Mouse (Mus musculus): ENCODE measurements around the gene Nr1i3. TPM values are rescaled to one million over a fixed set of nuclear protein-coding genes. Genes with fewer than 3 reads are reported as not detected.

Nr1i3 gene
- polyA plus RNA-seq, 1 experiment: 0.80 TPM

DNA sequence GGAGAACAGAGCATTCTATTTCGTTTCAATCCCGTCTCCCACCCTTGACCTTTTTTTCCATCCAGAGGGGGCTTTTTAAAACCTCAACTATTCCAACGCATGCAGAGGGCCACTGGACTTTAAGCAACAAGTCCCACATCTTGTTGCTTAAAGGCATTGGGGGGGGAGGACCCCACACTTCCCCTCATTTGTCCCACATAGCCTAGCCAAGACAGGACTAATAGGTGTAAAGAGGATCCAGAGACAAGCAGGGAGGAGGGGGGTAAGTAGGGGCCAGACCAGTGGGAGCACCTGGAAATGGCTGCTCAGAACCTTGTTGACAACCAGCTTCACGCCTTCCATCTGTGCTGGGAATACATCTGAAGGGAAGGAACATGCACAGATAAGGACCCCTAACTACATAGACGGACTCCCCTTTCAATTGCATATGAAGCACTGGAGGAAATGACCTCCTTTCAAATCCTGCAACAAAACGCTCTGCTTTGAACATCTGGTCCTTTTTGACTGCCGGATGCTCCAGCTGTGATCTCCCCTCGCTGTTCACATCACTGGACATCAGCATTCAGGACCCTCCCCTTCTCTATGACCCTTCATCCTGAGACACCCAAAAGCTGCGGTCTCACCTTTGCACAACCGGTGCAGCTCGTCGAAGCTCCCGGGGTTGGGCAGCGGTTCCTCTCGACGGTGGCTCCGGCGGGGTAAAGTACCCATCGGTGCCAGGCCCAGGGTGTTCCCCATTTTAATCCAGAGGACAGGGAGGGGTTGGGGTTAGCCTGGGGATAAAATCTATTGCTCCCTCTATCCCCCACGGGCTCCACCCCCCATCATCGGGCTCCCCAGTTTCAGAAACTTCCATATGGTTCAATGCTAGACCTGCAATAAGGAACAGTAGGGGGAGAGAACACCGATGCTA is 7.8 kb downstream of the Nr1i3 start:
- H3K4me1 ChIP-seq (ENCODE audit: control insufficient read depth, insufficient read depth, low read length): peaks cover 3% of the 10 kb centered on the region
- H3K4me3 ChIP-seq (replicated peaks; ENCODE audit: control insufficient read depth, low read depth, low read length): peak overlapping the region; percentile 70
- no peak overlapping the region for H3K27ac ChIP-seq (ENCODE audit: control insufficient read depth, insufficient read depth, low read depth, low read length, poor library complexity)
- TF ChIP-seq POLR2A (IDR thresholded peaks at IDR 0.05; ENCODE audit: borderline replicate concordance, control insufficient read depth, low read depth, low read length): no peak
- TF ChIP-seq CTCF (IDR thresholded peaks at IDR 0.05; ENCODE audit: control insufficient read depth, insufficient read depth, low read length): no peak
- whole genome bisulfite sequencing: 8% methylated on average over 22 of the region's 22 CpGs

DNA sequence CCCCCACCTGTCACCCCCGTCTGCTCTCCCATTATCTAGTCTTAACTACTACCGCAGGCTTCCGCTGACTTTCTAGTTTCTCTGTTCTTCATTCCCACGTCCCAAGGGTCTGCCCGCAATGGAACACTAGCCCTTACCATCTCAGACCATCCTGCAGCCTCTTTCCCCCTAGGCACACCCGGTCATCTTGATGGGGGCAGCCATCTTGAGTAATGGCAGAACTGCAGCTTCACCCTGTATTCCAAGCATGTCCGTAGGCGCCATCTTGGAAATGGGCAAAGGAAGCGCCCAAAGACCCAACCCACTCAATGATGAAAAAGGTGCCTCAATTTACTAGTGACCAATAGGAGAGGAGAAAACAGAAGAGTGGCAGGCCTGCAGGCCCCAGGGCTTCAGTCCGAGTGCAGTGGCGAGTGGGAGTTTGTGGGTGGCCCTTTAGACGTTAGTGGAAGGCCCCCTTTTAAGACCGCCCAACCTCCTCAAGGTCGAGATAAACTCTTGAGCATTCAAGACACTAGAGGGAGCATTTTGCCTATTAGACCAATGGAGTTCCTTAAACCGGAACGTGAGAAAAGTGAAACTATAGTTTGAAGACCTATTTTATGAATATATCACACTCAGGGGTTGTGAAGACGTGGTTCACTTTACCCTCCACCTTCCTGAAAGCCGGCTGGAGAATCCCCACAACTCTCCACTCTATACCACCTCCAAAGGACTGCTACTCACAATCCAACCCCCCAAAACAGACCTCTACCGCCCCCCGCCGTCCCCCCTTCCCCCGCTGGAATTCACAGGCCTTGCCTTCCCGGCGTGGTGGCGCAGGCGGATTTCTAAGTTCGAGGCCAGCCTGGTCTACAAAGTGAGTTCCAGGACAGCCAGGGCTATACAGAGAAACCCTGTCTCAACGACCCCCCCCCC is 8.7 kb downstream of the Nr1i3 start, which contains the start of gene Tomm40l:
Gene Tomm40l, minus strand, starts transcription at position 277 of the 918 bp plus-strand sequence.
- TF ChIP-seq POLR2A (IDR thresholded peaks at IDR 0.05; ENCODE audit: borderline replicate concordance, control insufficient read depth, low read depth, low read length) (no peak), CTCF (IDR thresholded peaks at IDR 0.05; ENCODE audit: control insufficient read depth, insufficient read depth, low read length) (peak; percentile 8; the same call in 1 of the 2 replicates)
- WGBS: 2% methylated on average over 28 of the region's 28 CpGs
- Histone ChIP-seq H3K27ac (ENCODE audit: control insufficient read depth, insufficient read depth, low read depth, low read length, poor library complexity) (peak within 1 kb of the TSS; percentile 28), H3K4me3 (replicated peaks; ENCODE audit: control insufficient read depth, low read depth, low read length) (peak within 1 kb of the TSS; percentile 70), H3K4me1 (ENCODE audit: control insufficient read depth, insufficient read depth, low read length) (peaks cover 3% of the 10 kb centered on the region)

DNA sequence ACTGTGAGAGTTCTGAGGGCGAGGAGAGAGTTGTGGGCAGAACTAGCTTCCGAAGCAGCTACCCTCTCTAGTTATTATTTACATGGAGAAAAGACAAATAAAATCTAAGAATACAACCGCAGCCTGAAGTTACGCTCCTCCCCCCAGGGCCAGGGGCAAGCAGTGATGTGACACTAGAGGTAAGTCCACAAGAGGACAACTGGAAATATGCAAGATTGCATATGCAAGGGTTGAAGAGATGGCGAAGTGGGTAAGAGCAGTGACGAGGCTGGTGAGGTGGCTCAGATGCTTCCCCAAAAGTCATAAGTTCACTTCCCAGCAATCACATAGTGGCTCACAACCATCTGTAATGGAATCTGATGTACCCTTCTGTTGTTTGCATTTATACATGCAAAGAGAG is 9.4 kb downstream of the Nr1i3 start:
- TF ChIP-seq POLR2A (IDR thresholded peaks at IDR 0.05; ENCODE audit: borderline replicate concordance, control insufficient read depth, low read depth, low read length) (no peak), CTCF (IDR thresholded peaks at IDR 0.05; ENCODE audit: control insufficient read depth, insufficient read depth, low read length) (no peak)
- WGBS: 61% methylated on average over 6 of the region's 6 CpGs

DNA sequence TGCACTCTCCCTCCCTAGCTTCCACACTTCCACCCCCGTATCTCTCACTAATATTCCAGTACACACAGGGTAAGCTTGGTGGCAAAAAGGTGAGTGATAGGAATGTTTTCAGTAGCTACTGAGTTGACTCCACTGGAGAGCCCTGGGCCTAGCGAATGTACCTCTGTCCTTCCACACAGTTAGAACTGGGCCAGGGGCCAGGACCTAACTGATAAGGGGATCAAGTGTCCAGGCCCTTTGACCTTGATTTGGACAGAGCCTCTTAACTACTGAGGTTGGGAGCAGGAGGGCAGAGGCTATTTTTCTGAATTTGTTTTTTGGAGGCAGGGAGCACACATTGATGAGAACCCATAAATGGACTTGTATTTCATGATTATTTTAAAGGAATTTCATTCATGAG is 10.0 kb downstream of the Nr1i3 start:
- WGBS: 78% methylated on average over 2 of the region's 2 CpGs
- Histone ChIP-seq H3K27ac (ENCODE audit: control insufficient read depth, insufficient read depth, low read depth, low read length, poor library complexity) (no peak overlapping the region), H3K4me3 (replicated peaks; ENCODE audit: control insufficient read depth, low read depth, low read length) (no peak overlapping the region), H3K4me1 (ENCODE audit: control insufficient read depth, insufficient read depth, low read length) (peaks cover 3% of the 10 kb centered on the region)
- TF ChIP-seq POLR2A (IDR thresholded peaks at IDR 0.05; ENCODE audit: borderline replicate concordance, control insufficient read depth, low read depth, low read length) (no peak), CTCF (IDR thresholded peaks at IDR 0.05; ENCODE audit: control insufficient read depth, insufficient read depth, low read length) (no peak)

More for the DNA sequence above, 9.4 kb downstream of the Nr1i3 start:
- Histone ChIP-seq H3K27ac (ENCODE audit: control insufficient read depth, insufficient read depth, low read depth, low read length, poor library complexity) (peak overlapping the region; percentile 28; the same call in 1 of the 2 replicates), H3K4me1 (ENCODE audit: control insufficient read depth, insufficient read depth, low read length) (peaks cover 3% of the 10 kb centered on the region), H3K4me3 (replicated peaks; ENCODE audit: control insufficient read depth, low read depth, low read length) (peak overlapping the region; percentile 39)

DNA sequence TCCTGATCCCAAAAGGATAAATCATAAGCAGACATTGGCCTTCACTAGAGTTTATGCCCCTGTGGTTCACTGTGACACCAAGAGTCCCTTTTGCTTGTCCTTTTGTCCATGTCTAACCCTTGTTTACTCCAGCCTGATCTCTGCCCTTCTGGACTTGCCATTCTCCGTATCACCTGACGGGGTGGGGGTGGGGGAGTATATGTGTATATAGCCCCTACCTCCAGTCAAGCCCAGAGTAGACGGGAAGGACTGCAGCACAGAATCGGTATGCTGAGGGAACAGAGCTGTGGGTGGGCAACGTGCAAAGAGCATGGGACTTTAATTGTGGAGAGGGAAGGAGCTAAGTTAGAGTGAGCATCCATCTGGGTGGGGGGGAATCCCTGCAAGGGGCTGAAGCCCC is 11.1 kb downstream of the Nr1i3 start, which contains the start of gene Apoa2:
Gene Apoa2, plus strand, starts transcription at position 198 of the 400 bp plus-strand sequence.
- Histone ChIP-seq H3K4me3 (replicated peaks; ENCODE audit: control insufficient read depth, low read depth, low read length) (no peak within 1 kb of the TSS), H3K27ac (ENCODE audit: control insufficient read depth, insufficient read depth, low read depth, low read length, poor library complexity) (no peak within 1 kb of the TSS), H3K4me1 (ENCODE audit: control insufficient read depth, insufficient read depth, low read length) (peaks cover 3% of the 10 kb centered on the region)
- WGBS: 88% methylated on average over 5 of the region's 5 CpGs
- no peak for TF ChIP-seq POLR2A (IDR thresholded peaks at IDR 0.05; ENCODE audit: borderline replicate concordance, control insufficient read depth, low read depth, low read length)

DNA sequence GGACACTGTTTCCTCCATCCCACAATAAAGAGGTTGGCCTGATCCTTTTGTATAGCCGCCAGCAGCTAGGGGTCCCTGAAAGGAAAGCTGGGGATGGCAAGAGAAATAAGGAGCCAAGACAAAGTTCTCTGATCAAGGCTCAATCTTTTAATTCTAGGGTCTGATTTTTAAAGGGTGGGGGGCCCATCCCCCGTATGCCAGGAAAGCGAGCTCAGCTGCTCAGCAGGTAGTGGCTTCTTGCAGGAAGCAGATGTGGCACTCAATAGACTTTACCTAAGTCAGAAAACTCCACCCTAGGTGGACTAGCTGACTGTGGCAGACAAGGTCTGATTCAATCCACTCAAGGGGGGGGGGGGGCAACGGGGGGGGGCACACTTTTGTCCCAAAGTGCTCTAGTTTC is 13.0 kb downstream of the Nr1i3 start:
- H3K27ac ChIP-seq (ENCODE audit: control insufficient read depth, insufficient read depth, low read depth, low read length, poor library complexity): no peak overlapping the region
- no peaks in the 10 kb centered on the region for H3K4me1 ChIP-seq (ENCODE audit: control insufficient read depth, insufficient read depth, low read length)
- WGBS: 48% methylated on average over 4 of the region's 4 CpGs
- H3K4me3 ChIP-seq (replicated peaks; ENCODE audit: control insufficient read depth, low read depth, low read length): no peak overlapping the region
- TF ChIP-seq CTCF (IDR thresholded peaks at IDR 0.05; ENCODE audit: control insufficient read depth, insufficient read depth, low read length): no peak
- no peak for TF ChIP-seq POLR2A (IDR thresholded peaks at IDR 0.05; ENCODE audit: borderline replicate concordance, control insufficient read depth, low read depth, low read length)

DNA sequence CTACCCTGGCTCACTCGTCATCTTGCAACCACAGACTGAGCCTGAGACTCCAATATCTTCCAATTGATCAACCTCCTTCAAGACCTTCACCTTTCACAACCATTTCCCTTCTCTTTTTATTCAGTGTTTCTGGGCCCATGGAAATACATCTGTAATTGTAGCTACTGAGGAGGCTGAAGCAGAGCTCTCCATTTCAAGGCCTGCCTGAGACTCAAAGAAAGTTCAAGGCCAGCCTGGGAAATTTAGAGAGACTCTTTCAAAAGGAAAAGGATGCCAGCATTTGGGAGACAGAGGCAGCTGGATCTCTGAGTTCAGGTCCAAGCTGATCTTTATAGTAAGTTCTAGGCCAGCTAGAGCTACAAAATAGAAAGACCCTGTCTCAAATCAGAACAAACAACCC is 14.1 kb downstream of the Nr1i3 start:
- Histone ChIP-seq H3K27ac (ENCODE audit: control insufficient read depth, insufficient read depth, low read depth, low read length, poor library complexity) (no peak overlapping the region), H3K4me1 (ENCODE audit: control insufficient read depth, insufficient read depth, low read length) (no peaks in the 10 kb centered on the region; the same call in 1 of the 2 replicates), H3K4me3 (replicated peaks; ENCODE audit: control insufficient read depth, low read depth, low read length) (no peak overlapping the region)
- TF ChIP-seq CTCF (IDR thresholded peaks at IDR 0.05; ENCODE audit: control insufficient read depth, insufficient read depth, low read length): no peak
- no peak for TF ChIP-seq POLR2A (IDR thresholded peaks at IDR 0.05; ENCODE audit: borderline replicate concordance, control insufficient read depth, low read depth, low read length)
- WGBS: 38% methylated on average over 1 of the region's 1 CpGs

DNA sequence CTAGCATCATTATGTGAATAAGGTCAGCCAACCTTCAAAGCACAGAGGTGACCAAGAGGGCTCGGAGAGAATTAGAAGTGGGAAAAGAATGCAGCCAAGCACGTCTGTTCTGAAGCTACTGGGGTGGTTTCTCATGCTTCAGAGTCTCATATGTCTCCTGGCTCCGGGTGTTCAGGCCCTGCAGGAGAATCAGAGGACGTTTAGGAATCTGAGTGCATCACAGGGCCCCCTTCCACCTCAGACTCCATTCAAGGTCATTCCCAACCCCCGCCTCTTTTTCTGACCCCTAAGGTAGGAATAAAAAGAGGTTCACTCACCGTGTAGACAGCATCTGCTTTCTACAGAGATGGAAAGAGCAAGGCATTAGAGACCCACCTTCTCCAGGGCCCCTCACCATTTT is 16.0 kb downstream of the Nr1i3 start:
- peaks cover under 1% of the 10 kb centered on the region; the same call in 1 of the 2 replicates for H3K4me1 ChIP-seq (ENCODE audit: control insufficient read depth, insufficient read depth, low read length)
- no peak overlapping the region for H3K27ac ChIP-seq (ENCODE audit: control insufficient read depth, insufficient read depth, low read depth, low read length, poor library complexity)
- WGBS: 80% methylated on average over 6 of the region's 6 CpGs
- no peak for TF ChIP-seq CTCF (IDR thresholded peaks at IDR 0.05; ENCODE audit: control insufficient read depth, insufficient read depth, low read length)
- no peak for TF ChIP-seq POLR2A (IDR thresholded peaks at IDR 0.05; ENCODE audit: borderline replicate concordance, control insufficient read depth, low read depth, low read length)
- H3K4me3 ChIP-seq (replicated peaks; ENCODE audit: control insufficient read depth, low read depth, low read length): no peak overlapping the region

All from bone marrow, adult 2 months (tissue).